Mouse (Mus musculus) mature B cell (primary cell): Measurements from ENCODE around the gene Gls2.
"Not testable (repeated sequence)": the region's sequence is repeated elsewhere in the genome, so short reads cannot be mapped to it uniquely, and the experiment has no call there.

Source experiments
- in situ Hi-C: fragments of 300-500 bp; cut with MboI; formaldehyde crosslinking; loops from 2 replicates; pipeline ENCODE4 v1.14.3; 2019

The Gls2 gene

GRCm38 (mm10) chr10:128194551-128195461 lies 549 bp downstream of the Gls2 start:
- in situ Hi-C loops = no loop called here

DNA sequence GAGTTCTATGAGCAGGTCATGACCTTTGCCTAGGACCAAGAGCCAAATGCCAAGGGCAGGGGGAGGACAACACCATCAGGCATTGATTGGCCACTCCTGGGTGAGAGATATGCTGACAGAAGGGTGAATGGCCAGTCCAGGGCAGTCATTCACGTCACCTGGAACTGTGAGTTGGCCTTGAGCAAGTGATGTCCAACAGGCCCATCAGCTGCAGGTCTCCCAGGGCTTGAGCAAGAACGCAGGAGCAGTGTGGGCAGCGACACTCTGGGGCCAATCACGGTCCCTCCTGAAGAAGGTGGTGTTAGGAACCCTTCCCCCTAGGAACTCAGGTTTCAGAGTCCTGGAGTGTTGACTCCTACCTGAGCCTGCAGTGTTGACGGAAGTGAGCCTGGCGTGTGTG lies 7.6 kb downstream of the Gls2 start:
- in situ Hi-C loops = no loop called here

DNA sequence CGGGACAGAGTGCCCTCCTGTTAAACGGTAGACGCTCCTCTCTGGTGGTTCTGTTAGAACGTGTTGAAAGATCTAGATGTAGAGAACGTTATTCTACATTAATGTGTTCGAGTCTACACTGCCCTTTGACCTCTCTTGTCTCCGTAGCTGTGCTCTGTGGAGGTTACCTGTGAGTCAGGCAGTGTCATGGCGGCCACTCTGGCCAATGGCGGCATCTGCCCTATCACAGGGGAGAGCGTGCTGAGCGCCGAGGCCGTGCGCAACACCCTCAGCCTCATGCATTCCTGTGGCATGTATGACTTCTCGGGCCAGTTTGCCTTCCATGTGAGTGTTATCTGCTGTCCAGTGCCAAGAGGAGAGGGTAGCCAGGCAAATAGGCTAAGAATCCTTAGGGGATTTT lies 10.7 kb downstream of the Gls2 start:
- in situ Hi-C loops = no loop called here

DNA sequence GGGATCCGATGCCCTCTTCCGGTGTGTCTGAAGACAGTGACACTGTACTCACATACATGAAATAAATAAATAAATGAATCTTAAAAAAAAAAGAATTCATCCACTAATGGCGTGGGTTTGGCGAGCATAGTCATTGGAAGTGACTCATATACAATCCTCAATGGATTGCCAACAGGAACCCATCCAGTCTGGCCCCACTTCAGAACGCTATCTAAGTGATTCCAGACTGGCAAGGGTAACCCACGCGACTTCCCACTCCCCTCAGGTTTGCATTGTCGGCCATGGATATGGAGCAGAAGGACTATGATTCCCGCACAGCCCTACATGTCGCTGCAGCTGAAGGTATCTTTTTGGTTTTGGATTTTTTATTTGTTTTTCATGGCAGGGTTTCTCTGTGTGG lies 14.1 kb downstream of the Gls2 start:
- in situ Hi-C loops = no loop called here

DNA sequence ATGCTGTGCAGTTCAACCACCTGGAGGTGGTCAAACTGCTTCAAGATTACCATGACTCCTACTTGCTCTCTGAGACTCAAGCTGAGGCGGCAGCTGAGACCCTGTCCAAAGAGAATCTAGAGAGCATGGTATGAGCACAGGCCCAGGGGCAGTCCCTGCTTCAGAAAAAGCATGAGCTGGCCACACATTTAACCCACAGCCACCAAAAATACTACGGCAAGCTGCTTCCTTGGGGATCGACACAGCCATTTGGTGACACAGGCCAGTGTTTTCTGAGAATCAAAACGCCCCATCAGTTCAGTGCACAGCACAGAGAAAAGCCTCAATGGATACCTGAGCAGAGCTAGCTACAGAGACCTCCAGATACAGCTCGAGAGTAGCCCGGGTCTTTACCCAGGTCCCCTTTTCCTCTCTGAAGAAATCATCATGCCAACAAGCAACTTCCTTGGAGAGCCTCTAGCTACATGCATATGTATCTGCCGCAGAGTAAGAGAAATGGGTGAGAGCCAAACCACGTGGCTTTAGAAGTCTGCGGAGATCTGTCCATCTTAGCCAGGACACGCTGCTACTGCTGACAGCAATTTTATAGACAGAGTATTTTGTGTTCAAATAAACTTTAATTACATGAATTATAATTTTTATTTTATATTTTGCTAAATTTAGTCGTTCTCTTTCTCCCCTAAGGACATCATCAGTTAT lies 15.2 kb downstream of the Gls2 start:
- in situ Hi-C loops = no loop called here

DNA sequence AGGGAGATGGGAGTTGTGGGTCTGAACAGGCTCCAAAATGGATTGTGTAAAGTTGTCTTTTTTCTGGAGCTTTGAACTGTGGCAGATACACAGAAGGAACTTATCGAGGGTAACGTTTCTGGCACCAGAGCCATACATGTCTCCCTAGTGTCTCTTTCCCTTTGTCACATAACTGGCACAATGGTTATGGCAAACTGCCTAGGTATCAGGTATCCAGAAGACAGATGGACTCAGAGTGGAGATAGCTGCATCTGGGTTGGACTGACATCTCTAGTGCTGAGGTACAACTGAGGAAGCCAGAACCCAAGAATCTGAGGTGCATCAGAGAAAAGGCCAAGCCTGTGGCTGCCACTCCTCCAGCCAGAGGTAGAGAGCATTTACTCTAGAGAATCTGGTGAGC lies 15.9 kb downstream of the Gls2 start:
- in situ Hi-C loops = no loop called here

GRCm38 (mm10) chr10:128210954-128211353 lies 16.7 kb downstream of the Gls2 start:
- in situ Hi-C loops = no loop called here

GRCm38 (mm10) chr10:128211390-128212108 lies 17.3 kb downstream of the Gls2 start, which contains the start of gene Spryd4:
TSS of gene Spryd4 (minus strand) at chr10:128211807.
- in situ Hi-C loops = no loop called here

DNA sequence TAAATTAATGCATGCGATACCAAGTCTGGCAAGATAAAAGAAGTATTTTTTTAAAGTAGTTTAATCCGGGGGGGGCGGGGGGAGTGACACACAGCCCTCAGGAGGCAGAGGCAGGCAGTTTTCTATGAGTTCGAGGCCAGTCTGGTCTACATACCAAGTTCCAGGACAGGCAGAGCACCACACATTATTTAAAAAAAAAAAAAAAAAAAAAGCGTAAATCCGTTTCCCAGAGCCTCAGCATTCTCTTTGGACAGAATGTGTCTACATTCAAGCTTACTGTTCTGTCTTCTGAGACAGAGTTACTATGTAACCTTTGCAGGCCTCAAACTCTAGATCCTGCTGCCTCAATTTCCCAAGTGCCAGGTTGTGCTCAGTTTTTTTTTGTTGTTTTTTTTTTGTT lies 17.9 kb downstream of the Gls2 start:
- in situ Hi-C loops = no loop called here

DNA sequence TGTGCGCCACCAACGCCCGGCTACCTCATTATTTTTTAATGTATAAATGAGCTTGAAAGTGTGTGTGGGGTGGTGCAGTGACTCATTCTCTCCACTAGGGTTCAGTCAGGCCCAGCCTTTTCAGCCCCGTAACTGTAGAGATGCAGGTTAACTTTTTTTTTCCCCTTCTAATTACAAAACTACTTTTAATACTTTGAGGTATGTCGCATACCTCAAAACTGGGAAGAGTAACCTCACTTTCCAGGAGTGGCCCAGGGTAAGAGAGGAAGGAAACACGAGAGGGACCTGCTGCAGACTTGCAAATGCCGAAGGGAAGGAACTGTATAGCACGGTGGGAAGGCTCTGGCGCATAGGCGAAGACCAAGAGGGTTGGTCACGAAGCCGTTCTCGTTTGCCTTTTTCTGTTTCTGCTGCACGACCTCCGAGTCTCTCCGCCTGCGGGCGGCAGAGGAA lies 18.6 kb downstream of the Gls2 start:
- in situ Hi-C loops = no loop called here

DNA sequence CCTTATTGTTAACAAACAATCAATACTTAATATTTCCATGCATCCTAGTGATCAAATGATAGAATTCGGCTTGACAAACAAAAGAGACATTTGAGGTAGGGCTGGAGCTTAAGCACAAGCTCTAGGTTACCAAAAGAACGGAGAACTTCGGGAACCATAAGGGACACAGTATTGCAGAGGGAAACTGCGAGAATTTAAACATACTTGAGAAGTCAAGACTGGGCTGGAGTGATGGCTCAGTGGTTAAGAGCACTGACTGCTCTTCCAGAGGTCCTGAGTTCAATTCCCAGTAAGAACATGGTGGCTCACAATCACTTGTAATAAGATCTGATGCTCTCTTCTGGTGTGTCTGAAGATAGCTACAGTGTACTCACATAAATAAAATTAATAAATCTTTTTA lies 19.9 kb downstream of the Gls2 start:
- in situ Hi-C loops = not testable (repeated sequence)

DNA sequence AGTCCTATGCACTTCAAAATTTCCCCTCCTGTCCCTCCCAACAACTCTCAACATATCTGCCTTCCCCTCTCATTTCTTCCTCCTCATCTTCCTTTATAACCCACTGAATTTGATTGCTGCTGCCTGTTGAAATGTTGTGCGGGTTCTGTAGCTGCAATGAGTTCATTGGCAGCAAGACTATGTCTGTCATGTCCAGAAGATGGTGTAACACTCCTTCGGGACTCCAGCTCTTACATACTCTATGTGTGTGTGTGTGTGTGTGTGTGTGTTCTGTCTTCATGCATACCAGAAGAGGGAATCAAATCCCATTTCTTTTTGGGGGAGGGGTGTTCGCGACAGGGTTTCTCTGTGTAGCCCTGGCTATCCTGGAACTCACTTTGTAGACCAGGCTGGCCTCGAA lies 20.7 kb downstream of the Gls2 start:
- in situ Hi-C loops = no loop called here

DNA sequence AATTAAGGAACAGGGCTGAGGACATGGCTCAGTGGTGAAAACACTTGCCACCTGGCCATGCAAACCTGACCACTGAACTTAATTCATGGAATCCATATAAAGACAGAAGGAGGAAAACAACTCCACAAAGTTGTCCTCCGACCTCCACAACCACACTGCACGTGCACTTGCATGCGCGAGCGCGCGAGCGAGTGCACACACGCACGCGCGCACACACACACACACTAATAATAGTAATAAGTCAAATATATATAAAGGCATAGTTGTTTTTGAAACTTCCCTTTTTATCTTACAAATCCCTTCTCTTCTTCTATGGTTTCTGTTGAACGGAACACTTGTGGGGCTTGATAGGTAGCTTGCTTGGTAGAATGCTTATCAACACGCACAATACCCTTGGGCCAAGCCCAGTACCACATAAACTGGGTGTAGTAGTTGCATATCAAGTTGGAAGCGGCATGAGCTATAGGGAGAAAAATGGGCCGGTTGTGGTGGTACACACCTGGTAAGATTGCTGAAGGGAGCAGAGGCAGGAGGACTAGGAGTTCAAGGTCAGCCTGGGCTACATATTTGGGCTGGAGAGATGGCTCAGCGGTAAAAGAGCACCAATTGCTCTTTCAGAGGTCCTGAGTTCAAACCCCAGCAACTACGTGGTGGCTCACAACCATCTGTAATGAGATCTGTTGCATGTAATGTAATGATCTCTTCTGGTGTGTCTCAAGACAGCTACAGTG lies 24.3 kb downstream of the Gls2 start:
- in situ Hi-C loops = no loop called here

- in situ Hi-C loops = no loop called here
These were observed 27.5 kb downstream of the Gls2 start for GRCm38 (mm10) chr10:128221533-128222286.

DNA sequence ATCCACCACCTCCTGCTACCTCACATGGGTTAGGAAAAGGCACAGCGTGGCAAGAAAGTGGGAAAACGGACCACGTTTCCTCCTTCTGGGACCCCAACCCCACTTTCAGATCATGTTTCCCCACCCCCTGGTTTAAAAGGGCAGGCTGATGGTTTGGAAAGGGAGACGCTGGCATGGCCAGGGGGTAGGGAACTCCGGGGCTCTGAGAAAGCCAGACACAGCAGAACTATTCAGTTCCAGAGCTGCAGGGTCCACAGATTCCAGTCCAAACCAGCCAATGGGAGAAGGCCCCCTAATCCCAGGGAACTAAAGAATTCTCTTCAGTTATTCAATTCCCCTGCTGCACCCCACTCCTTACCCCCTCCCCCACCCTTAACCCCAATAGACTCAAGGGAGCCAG lies 30.8 kb downstream of the Gls2 start:
- in situ Hi-C loops = no loop called here

DNA sequence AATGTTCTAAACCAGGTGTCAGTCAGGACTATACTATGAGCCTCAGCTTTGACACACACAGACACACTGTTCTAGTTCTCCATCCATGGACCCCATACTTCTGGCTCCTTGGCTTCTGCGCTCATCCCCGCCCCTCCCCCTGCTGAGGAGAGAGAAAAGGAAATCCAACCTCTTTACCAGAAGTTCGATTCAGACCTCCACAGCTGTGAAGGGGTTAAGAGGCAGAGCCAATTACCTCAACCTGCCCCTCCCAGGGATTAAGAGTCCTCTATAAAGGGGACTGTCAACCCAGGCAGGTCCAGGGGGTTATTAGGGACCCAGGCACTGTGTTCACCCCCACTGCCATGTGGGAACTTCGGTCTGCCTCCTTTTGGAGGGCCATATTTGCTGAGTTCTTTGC lies 31.3 kb downstream of the Gls2 start, which contains the start of gene Mip:
Gene Mip, plus strand, starts transcription at position 301 of the 400 bp plus-strand sequence.
- in situ Hi-C loops = no loop called here

DNA sequence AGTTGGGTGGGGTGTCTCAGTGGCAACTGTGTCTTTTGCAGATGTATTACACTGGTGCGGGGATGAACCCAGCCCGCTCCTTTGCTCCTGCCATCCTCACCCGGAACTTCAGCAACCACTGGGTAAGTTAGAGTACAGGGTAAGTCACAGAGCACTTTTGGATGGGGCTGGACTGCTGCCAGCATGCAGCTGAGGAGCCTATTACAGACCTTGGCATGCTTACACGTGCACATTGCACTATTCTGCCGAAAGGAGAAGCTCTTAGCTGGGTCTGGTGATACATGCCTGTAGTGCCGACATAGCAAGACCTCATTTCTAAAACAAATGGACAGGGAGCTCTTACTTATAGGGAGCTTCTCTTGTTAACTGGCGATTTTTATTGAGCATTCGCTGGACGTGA lies 33.3 kb downstream of the Gls2 start:
- in situ Hi-C loops = no loop called here

DNA sequence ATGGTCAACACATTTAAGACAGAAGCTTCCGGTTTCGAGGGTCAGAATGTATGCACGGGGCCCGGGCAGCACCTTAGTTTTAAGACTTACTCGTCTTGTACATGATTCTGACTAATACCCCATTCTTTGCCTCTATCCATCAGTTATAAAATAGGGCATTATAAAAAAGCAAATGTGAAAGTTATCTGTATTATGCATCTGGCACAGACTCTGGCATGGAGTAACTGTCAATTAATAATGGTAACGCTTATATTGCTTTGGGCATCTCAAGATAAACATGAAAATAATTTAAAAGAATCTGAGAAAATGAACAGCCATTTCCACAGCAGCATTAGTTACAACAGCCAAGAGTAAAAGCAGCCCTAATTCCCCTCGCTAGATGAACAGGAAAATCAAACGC lies 33.8 kb downstream of the Gls2 start:
- in situ Hi-C loops = no loop called here

GRCm38 (mm10) chr10:128230582-128230981 lies 36.3 kb downstream of the Gls2 start:
- in situ Hi-C loops = no loop called here

DNA sequence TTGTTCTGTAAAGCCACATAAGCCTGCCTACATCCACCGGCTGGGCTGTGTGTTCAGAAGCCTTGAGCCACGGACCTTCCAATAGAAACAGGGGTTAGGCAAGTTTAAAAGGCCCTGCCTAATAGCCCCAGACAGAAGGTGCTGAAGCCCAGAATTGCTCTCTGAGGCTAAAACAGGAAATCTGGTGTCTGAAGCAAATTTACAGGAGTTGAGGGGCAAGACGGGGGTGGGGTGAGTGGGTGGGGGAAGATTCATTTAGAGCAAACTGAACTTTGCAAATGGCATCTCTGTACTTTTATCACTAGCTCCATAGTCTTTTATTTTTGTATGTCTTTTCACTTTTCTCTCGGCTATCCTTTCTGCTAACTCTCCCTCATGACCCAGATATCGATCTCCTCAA lies 36.9 kb downstream of the Gls2 start:
- in situ Hi-C loops = no loop called here
